Mouse (Mus musculus) heart, postnatal 0 days (tissue): ENCODE data around the gene Asap2.

Experiments used
- CTCF ChIP-seq: IDR thresholded peaks from 2 replicates; pipeline ENCODE4 v1.5.1; 2016; ENCODE audit warnings: antibody characterized with exemption, control low read depth, low read depth
- EP300 ChIP-seq: IDR thresholded peaks from 2 replicates; pipeline ENCODE4 v1.6.1; 2016; ENCODE audit warnings: antibody characterized with exemption, low read depth

GRCm38 (mm10) chr12:21144602-21145001 is 154.3 kb downstream of the Asap2 start:
- TF ChIP-seq CTCF, result no peak
- TF ChIP-seq EP300, result no peak
